Mouse (Mus musculus) erythroblast, embryonic 14.5 days (primary cell): ENCODE measurements around the gene Pla2g12b.

Experiments
- GATA1 ChIP-seq: IDR thresholded peaks from 2 replicates; pipeline ENCODE4 v1.6.1; 2012; ENCODE audit warnings: low read length, inconsistent platforms, mixed read lengths
- TAL1 ChIP-seq: IDR thresholded peaks from 3 replicates; pipeline ENCODE4 v1.6.1; 2012; ENCODE audit warnings: low read length, inconsistent platforms, mixed read lengths

DNA sequence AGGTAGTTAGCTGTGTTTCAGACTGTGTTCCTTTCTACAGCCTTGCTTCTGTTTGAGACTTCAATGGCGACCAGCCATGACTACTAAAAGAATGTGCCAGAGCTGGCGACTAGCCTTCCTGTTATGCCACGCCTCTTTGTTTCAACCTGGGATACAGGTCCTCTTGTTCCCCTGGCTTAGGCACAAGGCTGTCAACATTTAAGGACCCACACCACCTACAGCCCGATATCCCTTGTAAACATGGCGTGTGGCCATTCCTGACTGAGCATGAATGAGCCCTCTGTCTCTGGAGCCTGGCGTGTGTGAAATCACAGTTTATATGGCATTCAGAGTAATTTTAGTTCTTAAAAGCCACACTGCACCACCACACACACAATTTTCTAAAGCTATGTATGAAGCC is 58.8 kb downstream of the Pla2g12b start:
- TF ChIP-seq TAL1 (no peak), GATA1 (no peak)
